Mouse (Mus musculus) lung, embryonic 16.5 days (tissue): ENCODE measurements at regions not wholly inside any gene's neighbourhood (a gene's known extent, or its start where the extent isn't known, plus 50 kb on each side); places are given as distances from the start of the nearest gene placed in this dataset.
A peak's percentile ranks its signal among the peaks of the same experiment; 100 is the strongest.

Experiments used
- ATAC-seq: fragments of 200-750 bp; cut with Nextera tagmentation; 2 replicates; pipeline ENCODE4 v1.8.0; 2017; ENCODE audit warnings: low read depth, mild to moderate bottlenecking, moderate library complexity
- H3K27ac ChIP-seq: fragments of 300-500 bp; sonication (generic); 2 replicates; pipeline ENCODE4 v1.5.1; 2014; ENCODE audit warnings: mild to moderate bottlenecking, control low read depth, low read length
- H3K27me3 ChIP-seq: fragments of 300-500 bp; sonication (generic); 2 replicates; pipeline ENCODE4 v1.6.1; 2014; ENCODE audit warnings: low read depth, low read length, mixed read lengths; ENCODE audit not compliant: control insufficient read depth, insufficient read depth
- H3K36me3 ChIP-seq: fragments of 300-500 bp; sonication (generic); 2 replicates; pipeline ENCODE4 v1.6.1; 2014; ENCODE audit warnings: low read length; ENCODE audit not compliant: control insufficient read depth, insufficient read depth
- H3K4me1 ChIP-seq: fragments of 300-500 bp; sonication (generic); replicated peaks from 2 replicates; pipeline ENCODE4 v1.6.1; 2014; ENCODE audit warnings: low read length, mixed read lengths; ENCODE audit not compliant: control insufficient read depth, insufficient read depth
- H3K4me2 ChIP-seq: fragments of 300-500 bp; sonication (generic); 2 replicates; pipeline ENCODE4 v1.6.1; 2014; ENCODE audit warnings: low read depth, low read length, control low read depth
- H3K4me3 ChIP-seq: fragments of 300-500 bp; sonication (generic); 2 replicates; pipeline ENCODE4 v1.5.1; 2014; ENCODE audit warnings: mild to moderate bottlenecking, low read length, control low read depth
- H3K9ac ChIP-seq: fragments of 300-500 bp; sonication (generic); 2 replicates; pipeline ENCODE4 v1.6.1; 2014; ENCODE audit warnings: low read length, control low read depth
- H3K9me3 ChIP-seq: fragments of 300-500 bp; sonication (generic); 2 replicates; pipeline ENCODE4 v1.6.1; 2016; ENCODE audit warnings: low read length; ENCODE audit not compliant: control insufficient read depth
- WGBS: fragments of 180-500 bp; shearing (Covaris S2); extraction: QIAGEN DNeasy Blood & Tissue Kit; methylation state at CpG from one replicate; pipeline ENCODE4 v1.1.7; 2014; 5-methylcytosine and 5-hydroxymethylcytosine counted together

GRCm38 (mm10) chr1:73820701-73821100 lies 303.5 kb downstream of the Tns1 start:
- H3K9me3 ChIP-seq: no peaks in the 10 kb centered on the region
- no peak overlapping the region for H3K27ac ChIP-seq
- peaks cover 18% of the 10 kb centered on the region for H3K4me1 ChIP-seq
- no peak overlapping the region for H3K9ac ChIP-seq
- H3K4me3 ChIP-seq: no peak overlapping the region
- 50% methylated on average over 7 of the region's 7 CpGs for WGBS
- no peaks in the 10 kb centered on the region for H3K36me3 ChIP-seq
- no peak overlapping the region for H3K4me2 ChIP-seq
- H3K27me3 ChIP-seq: no peaks in the 10 kb centered on the region
- no peak for ATAC-seq

- no peak overlapping the region for H3K4me3 ChIP-seq
- H3K27ac ChIP-seq: no peak overlapping the region
- H3K36me3 ChIP-seq: no peaks in the 10 kb centered on the region
- 71% methylated on average over 3 of the region's 3 CpGs for WGBS
- ATAC-seq: 0 out of 2 replicates have a peak, but pooled peaks have one; percentile 16
- H3K27me3 ChIP-seq: no peaks in the 10 kb centered on the region
- H3K9ac ChIP-seq: no peak overlapping the region
- H3K4me1 ChIP-seq: peaks cover 12% of the 10 kb centered on the region
- H3K4me2 ChIP-seq: no peak overlapping the region
- H3K9me3 ChIP-seq: no peaks in the 10 kb centered on the region
Measured at GRCm38 (mm10) chr1:73807206-73807605, 317.0 kb downstream of the Tns1 start.

- Histone ChIP-seq H3K4me2 (no peak overlapping the region), H3K27me3 (no peaks in the 10 kb centered on the region), H3K4me3 (no peak overlapping the region), H3K9me3 (peaks cover 3% of the 10 kb centered on the region; the same call in 1 of the 2 replicates), H3K36me3 (no peaks in the 10 kb centered on the region), H3K4me1 (peaks cover 12% of the 10 kb centered on the region), H3K27ac (no peak overlapping the region), H3K9ac (no peak overlapping the region)
- ATAC-seq: peak; percentile 80
- 64% methylated on average over 9 of the region's 9 CpGs for WGBS
Measured at GRCm38 (mm10) chr1:73805156-73805555, 319.1 kb downstream of the Tns1 start.

- H3K4me2 ChIP-seq: no peak overlapping the region
- H3K27me3 ChIP-seq: no peaks in the 10 kb centered on the region
- no peak overlapping the region for H3K27ac ChIP-seq
- no peak overlapping the region for H3K9ac ChIP-seq
- no peak overlapping the region for H3K4me3 ChIP-seq
- peaks cover 8% of the 10 kb centered on the region; the same call in 1 of the 2 replicates for H3K4me1 ChIP-seq
- no peak for ATAC-seq
- H3K36me3 ChIP-seq: no peaks in the 10 kb centered on the region
- WGBS: 71% methylated on average over 1 of the region's 1 CpGs
- peaks cover 3% of the 10 kb centered on the region; the same call in 1 of the 2 replicates for H3K9me3 ChIP-seq
Measured at GRCm38 (mm10) chr1:73799996-73800395, 324.3 kb downstream of the Tns1 start.

GRCm38 (mm10) chr1:73799246-73799645 lies 325.0 kb downstream of the Tns1 start:
- no peak overlapping the region for H3K4me2 ChIP-seq
- no peak for ATAC-seq
- WGBS: 39% methylated on average over 8 of the region's 8 CpGs
- no peak overlapping the region for H3K9ac ChIP-seq
- H3K36me3 ChIP-seq: no peaks in the 10 kb centered on the region
- no peak overlapping the region for H3K27ac ChIP-seq
- peaks cover 3% of the 10 kb centered on the region; the same call in 1 of the 2 replicates for H3K9me3 ChIP-seq
- no peaks in the 10 kb centered on the region for H3K27me3 ChIP-seq
- H3K4me1 ChIP-seq: peaks cover 8% of the 10 kb centered on the region; the same call in 1 of the 2 replicates
- H3K4me3 ChIP-seq: no peak overlapping the region

GRCm38 (mm10) chr1:73797858-73798257 lies 326.4 kb downstream of the Tns1 start:
- 78% methylated on average over 2 of the region's 2 CpGs for WGBS

GRCm38 (mm10) chr1:73797413-73797812 lies 326.8 kb downstream of the Tns1 start:
- no peak overlapping the region for H3K4me3 ChIP-seq
- H3K9ac ChIP-seq: no peak overlapping the region
- no peak overlapping the region for H3K27ac ChIP-seq
- WGBS: 87% methylated on average over 2 of the region's 2 CpGs
- H3K4me2 ChIP-seq: no peak overlapping the region
- H3K27me3 ChIP-seq: no peaks in the 10 kb centered on the region
- no peak for ATAC-seq
- H3K36me3 ChIP-seq: no peaks in the 10 kb centered on the region
- peaks cover 3% of the 10 kb centered on the region; the same call in 1 of the 2 replicates for H3K9me3 ChIP-seq
- H3K4me1 ChIP-seq: peaks cover 8% of the 10 kb centered on the region; the same call in 1 of the 2 replicates

More at GRCm38 (mm10) chr1:73797858-73798257, 326.4 kb downstream of the Tns1 start:
- no peak overlapping the region for H3K4me3 ChIP-seq
- H3K9me3 ChIP-seq: peaks cover 3% of the 10 kb centered on the region; the same call in 1 of the 2 replicates
- ATAC-seq: no peak
- H3K4me1 ChIP-seq: peaks cover 8% of the 10 kb centered on the region; the same call in 1 of the 2 replicates
- H3K27ac ChIP-seq: no peak overlapping the region
- H3K27me3 ChIP-seq: no peaks in the 10 kb centered on the region
- no peaks in the 10 kb centered on the region for H3K36me3 ChIP-seq
- H3K4me2 ChIP-seq: no peak overlapping the region
- H3K9ac ChIP-seq: no peak overlapping the region

GRCm38 (mm10) chr1:73793871-73794270 lies 330.4 kb downstream of the Tns1 start:
- ATAC-seq: no peak
- Histone ChIP-seq H3K36me3 (no peaks in the 10 kb centered on the region), H3K27ac (no peak overlapping the region), H3K4me1 (peaks cover 5% of the 10 kb centered on the region; the same call in 1 of the 2 replicates), H3K9ac (no peak overlapping the region), H3K27me3 (no peaks in the 10 kb centered on the region), H3K9me3 (no peaks in the 10 kb centered on the region), H3K4me2 (no peak overlapping the region), H3K4me3 (no peak overlapping the region)
- 78% methylated on average over 4 of the region's 4 CpGs for WGBS

- ATAC-seq: no peak
Measured at GRCm38 (mm10) chr1:73793256-73793655, 331.0 kb downstream of the Tns1 start.

GRCm38 (mm10) chr1:73792311-73792710 lies 331.9 kb downstream of the Tns1 start:
- peaks cover 9% of the 10 kb centered on the region; the same call in 1 of the 2 replicates for H3K4me1 ChIP-seq
- H3K4me2 ChIP-seq: no peak overlapping the region
- no peaks in the 10 kb centered on the region for H3K36me3 ChIP-seq
- WGBS: 93% methylated on average over 5 of the region's 5 CpGs
- ATAC-seq: no peak
- no peak overlapping the region for H3K4me3 ChIP-seq
- no peaks in the 10 kb centered on the region for H3K9me3 ChIP-seq
- H3K27me3 ChIP-seq: no peaks in the 10 kb centered on the region
- H3K9ac ChIP-seq: no peak overlapping the region
- no peak overlapping the region for H3K27ac ChIP-seq

More at GRCm38 (mm10) chr1:73793256-73793655, 331.0 kb downstream of the Tns1 start:
- Histone ChIP-seq H3K4me2 (no peak overlapping the region), H3K4me3 (no peak overlapping the region), H3K4me1 (peaks cover 5% of the 10 kb centered on the region; the same call in 1 of the 2 replicates), H3K27ac (no peak overlapping the region), H3K9me3 (no peaks in the 10 kb centered on the region), H3K36me3 (no peaks in the 10 kb centered on the region), H3K27me3 (no peaks in the 10 kb centered on the region), H3K9ac (no peak overlapping the region)
- WGBS: 69% methylated on average over 3 of the region's 3 CpGs
